Mouse (Mus musculus) liver, postnatal 0 days (tissue): ENCODE results near the gene Cyb561.

Experiments used
- CTCF ChIP-seq: sonication (generic); IDR thresholded peaks from 2 replicates; pipeline ENCODE4 v1.5.1; 2016; ENCODE audit warnings: antibody characterized with exemption, low read depth
- EP300 ChIP-seq: IDR thresholded peaks from 2 replicates; pipeline ENCODE4 v1.6.1; 2016; ENCODE audit warnings: antibody characterized with exemption, low read depth, mild to moderate bottlenecking

- TF ChIP-seq CTCF (no peak), EP300 (no peak)
Measured at GRCm38 (mm10) chr11:105959355-105959754, 6.2 kb upstream of the Cyb561 start.
